Mouse (Mus musculus) liver, postnatal 0 days (tissue): ENCODE data around the gene Pbld1. TPM values are rescaled to one million over a fixed set of nuclear protein-coding genes. Genes with fewer than 3 reads are reported as not detected.

Experiments used
- ATAC-seq: fragments of 200-750 bp; cut with Nextera tagmentation; 2 replicates; pipeline ENCODE4 v1.8.0; 2017; ENCODE audit warnings: mild to moderate bottlenecking, moderate library complexity
- DNase-seq: peaks from one replicate; pipeline ENCODE4 v3.0.0-alpha.2; 2016
- H3K27ac ChIP-seq: fragments of 300-500 bp; sonication (generic); 2 replicates; pipeline ENCODE4 v1.5.1; 2014; ENCODE audit warnings: antibody characterized with exemption, moderate library complexity, mild to moderate bottlenecking, low read depth
- H3K27me3 ChIP-seq: fragments of 300-500 bp; sonication (generic); 2 replicates; pipeline ENCODE4 v1.6.1; 2014; ENCODE audit warnings: low read length, control low read depth, mixed read lengths; ENCODE audit not compliant: insufficient read depth
- H3K36me3 ChIP-seq: fragments of 300-500 bp; sonication (generic); replicated peaks from 2 replicates; pipeline ENCODE4 v1.6.1; 2014; ENCODE audit warnings: mild to moderate bottlenecking, control low read depth, low read length, moderate library complexity, mixed read lengths; ENCODE audit not compliant: insufficient read depth
- H3K4me1 ChIP-seq: fragments of 300-500 bp; sonication (generic); 2 replicates; pipeline ENCODE4 v1.6.1; 2014; ENCODE audit warnings: antibody characterized with exemption, mild to moderate bottlenecking, control low read depth; ENCODE audit not compliant: insufficient read depth
- H3K4me2 ChIP-seq: fragments of 300-500 bp; sonication (generic); 2 replicates; pipeline ENCODE4 v1.6.1; 2014; ENCODE audit warnings: low read depth, mild to moderate bottlenecking, low read length, moderate library complexity, mixed read lengths
- H3K4me3 ChIP-seq: fragments of 300-500 bp; sonication (generic); 2 replicates; pipeline ENCODE4 v1.5.1; 2014; ENCODE audit warnings: low read depth, low read length
- H3K9ac ChIP-seq: fragments of 300-500 bp; sonication (generic); replicated peaks from 2 replicates; pipeline ENCODE4 v1.6.1; 2014; ENCODE audit warnings: mild to moderate bottlenecking, moderate library complexity
- H3K9me3 ChIP-seq: fragments of 300-500 bp; sonication (generic); 2 replicates; pipeline ENCODE4 v1.6.1; 2016; ENCODE audit warnings: mild to moderate bottlenecking, control low read depth, low read length, mixed read lengths
- CTCF ChIP-seq: sonication (generic); IDR thresholded peaks from 2 replicates; pipeline ENCODE4 v1.5.1; 2016; ENCODE audit warnings: antibody characterized with exemption, low read depth
- EP300 ChIP-seq: IDR thresholded peaks from 2 replicates; pipeline ENCODE4 v1.6.1; 2016; ENCODE audit warnings: antibody characterized with exemption, low read depth, mild to moderate bottlenecking
- WGBS: fragments of 180-500 bp; shearing (Covaris S2); extraction: QIAGEN DNeasy Blood & Tissue Kit; methylation state at CpG from one replicate; pipeline ENCODE4 v1.1.7; 2014; ENCODE audit not compliant: insufficient replicate concordance; 5-methylcytosine and 5-hydroxymethylcytosine counted together
- polyA plus RNA-seq: library from polyadenylated mRNA; unstranded; fragments of >200 nt; fragmentation: Nextera tagmentation; extraction: Ambion mirVana; gene quantifications from 2 replicates; pipeline ENCODE4 v1.2.1, GENCODE M21; 2015

Pbld1 gene
- polyA plus RNA-seq, 1 experiment from 2014 or later, result 67.6 TPM

- TF ChIP-seq CTCF (no peak), EP300 (no peak)
- Histone ChIP-seq H3K4me2 (peak overlapping the region; percentile 44), H3K36me3 (no peaks in the 10 kb centered on the region), H3K9me3 (no peaks in the 10 kb centered on the region), H3K27ac (peak overlapping the region; percentile 48), H3K9ac (no peak overlapping the region), H3K27me3 (no peaks in the 10 kb centered on the region), H3K4me1 (no peaks in the 10 kb centered on the region), H3K4me3 (peak overlapping the region; percentile 13; the same call in 1 of the 2 replicates)
- DNase-seq (no peak), ATAC-seq (peak; percentile 59; the same call in 1 of the 2 replicates)
- 70% methylated on average over 11 of the region's 14 CpGs for WGBS
Measured at GRCm38 (mm10) chr10:63038571-63039320, 21.2 kb upstream of the Pbld1 start.

GRCm38 (mm10) chr10:63039867-63040628 is 19.9 kb upstream of the Pbld1 start:
- Histone ChIP-seq H3K27ac (no peak overlapping the region), H3K27me3 (no peaks in the 10 kb centered on the region), H3K4me1 (no peaks in the 10 kb centered on the region), H3K4me2 (no peak overlapping the region; the same call in 1 of the 2 replicates), H3K36me3 (no peaks in the 10 kb centered on the region), H3K9ac (no peak overlapping the region), H3K4me3 (no peak overlapping the region), H3K9me3 (no peaks in the 10 kb centered on the region)
- no peak for ATAC-seq
- DNase-seq, result no peak
- 68% methylated on average over 5 of the region's 5 CpGs for WGBS
- TF ChIP-seq CTCF, result no peak
- no peak for TF ChIP-seq EP300

- H3K27ac ChIP-seq, result no peak overlapping the region
- H3K27me3 ChIP-seq, result no peaks in the 10 kb centered on the region
- H3K9ac ChIP-seq, result no peak overlapping the region
- no peaks in the 10 kb centered on the region for H3K4me1 ChIP-seq
- ATAC-seq, result no peak
- no peaks in the 10 kb centered on the region for H3K36me3 ChIP-seq
- H3K4me3 ChIP-seq, result no peak overlapping the region
- H3K9me3 ChIP-seq, result no peaks in the 10 kb centered on the region
- H3K4me2 ChIP-seq, result no peak overlapping the region
- 57% methylated on average over 3 of the region's 3 CpGs for WGBS
- TF ChIP-seq CTCF (peak; percentile 43), EP300 (no peak)
- DNase-seq, result no peak
Measured at GRCm38 (mm10) chr10:63043154-63043553, 16.8 kb upstream of the Pbld1 start.

- H3K4me2 ChIP-seq, result no peak overlapping the region
- no peak for ATAC-seq
- no peak for DNase-seq
Measured at GRCm38 (mm10) chr10:63047751-63048150, 12.2 kb upstream of the Pbld1 start.

GRCm38 (mm10) chr10:63049106-63049505 is 10.9 kb upstream of the Pbld1 start:
- TF ChIP-seq CTCF (no peak), EP300 (no peak)
- DNase-seq, result no peak
- H3K4me3 ChIP-seq, result no peak overlapping the region
- no peak for ATAC-seq
- H3K27ac ChIP-seq, result no peak overlapping the region
- 42% methylated on average over 1 of the region's 2 CpGs for WGBS
- no peak overlapping the region for H3K4me2 ChIP-seq
- no peaks in the 10 kb centered on the region for H3K36me3 ChIP-seq
- H3K9me3 ChIP-seq, result no peaks in the 10 kb centered on the region
- H3K27me3 ChIP-seq, result no peaks in the 10 kb centered on the region
- no peaks in the 10 kb centered on the region; the same call in 1 of the 2 replicates for H3K4me1 ChIP-seq
- H3K9ac ChIP-seq, result no peak overlapping the region

More at GRCm38 (mm10) chr10:63047751-63048150, 12.2 kb upstream of the Pbld1 start:
- 67% methylated on average over 8 of the region's 8 CpGs for WGBS
- Histone ChIP-seq H3K9me3 (no peaks in the 10 kb centered on the region), H3K4me1 (no peaks in the 10 kb centered on the region; the same call in 1 of the 2 replicates), H3K27ac (no peak overlapping the region), H3K36me3 (no peaks in the 10 kb centered on the region), H3K9ac (no peak overlapping the region), H3K4me3 (no peak overlapping the region), H3K27me3 (no peaks in the 10 kb centered on the region)
- TF ChIP-seq EP300 (no peak), CTCF (no peak)

GRCm38 (mm10) chr10:63051267-63051666 is 8.7 kb upstream of the Pbld1 start:
- Histone ChIP-seq H3K4me3 (no peak overlapping the region), H3K27me3 (no peaks in the 10 kb centered on the region), H3K9me3 (no peaks in the 10 kb centered on the region), H3K27ac (no peak overlapping the region), H3K9ac (no peak overlapping the region), H3K4me1 (no peaks in the 10 kb centered on the region; the same call in 1 of the 2 replicates), H3K4me2 (no peak overlapping the region), H3K36me3 (no peaks in the 10 kb centered on the region)
- WGBS, result 45% methylated on average over 7 of the region's 7 CpGs
- DNase-seq (no peak), ATAC-seq (no peak)
- TF ChIP-seq CTCF (no peak), EP300 (no peak)
